Mouse (Mus musculus): ENCODE data around the gene Zc2hc1c. TPM values are rescaled to one million over a fixed set of nuclear protein-coding genes. Genes with fewer than 3 reads are reported as not detected.

Gene Zc2hc1c
- polyA plus RNA-seq (2014; fragmentation: Illumina TruSeq; extraction: RNeasy Lipid Tissue Mini Kit (QIAGEN cat#74804); ENCODE audit: low read depth, low replicate concordance): 0.70 TPM

DNA sequence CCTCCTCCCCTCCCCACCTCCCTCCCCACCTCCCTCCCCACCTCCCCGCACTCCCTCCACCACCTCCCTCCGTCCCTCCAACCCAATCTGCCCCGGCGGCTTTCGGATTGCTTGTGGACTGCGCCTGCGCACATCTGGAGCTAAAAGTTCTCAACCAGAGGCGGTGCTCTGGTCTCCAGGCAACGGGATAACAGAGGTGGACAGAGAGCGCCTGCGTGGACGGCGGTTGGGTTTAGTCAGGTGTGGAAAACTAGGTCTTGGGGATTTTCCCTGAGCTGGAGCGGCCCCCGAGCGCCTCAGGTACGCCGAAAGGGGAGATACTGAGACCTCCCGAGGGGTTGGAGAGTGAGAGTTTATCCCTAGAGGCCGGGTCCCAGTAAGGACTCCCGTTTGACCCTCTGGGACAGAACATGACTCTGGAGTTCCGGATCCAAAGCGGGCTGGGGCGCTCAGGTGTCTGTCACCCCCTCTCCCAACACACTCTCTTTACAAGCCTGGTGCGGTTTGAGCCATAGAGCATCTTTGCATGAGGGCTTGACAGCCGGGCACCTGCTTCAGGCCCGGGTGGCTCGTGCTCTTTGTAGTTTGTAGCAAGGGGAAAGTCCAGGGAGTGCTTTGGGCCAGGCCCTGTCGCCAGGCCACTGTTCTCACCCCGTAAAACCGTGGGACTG lies at the start of gene Zc2hc1c:
TSS of gene Zc2hc1c (plus strand) at position 106 of the 671 bp plus-strand sequence.

DNA sequence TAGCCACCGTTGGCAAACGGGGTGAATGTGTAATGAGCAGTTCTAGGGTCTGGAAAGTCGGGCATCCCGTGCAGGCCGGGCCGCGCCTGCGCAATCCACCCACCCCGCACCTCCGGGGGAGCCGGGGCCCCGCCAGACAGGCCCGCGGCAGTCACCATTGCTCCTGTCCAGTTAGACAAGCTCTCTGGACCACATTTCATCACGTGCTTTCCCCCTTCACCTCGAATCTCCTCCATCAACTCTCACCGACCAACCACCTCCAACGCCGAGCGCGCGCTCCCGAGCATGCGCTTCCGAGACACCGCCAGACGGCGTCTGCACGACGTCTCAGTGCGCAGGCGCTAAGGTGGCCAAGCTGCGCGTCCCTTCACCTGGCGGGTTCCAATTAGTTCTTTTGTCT lies 18.1 kb upstream of the Zc2hc1c start, which contains the start of gene Mlh3:
TSS of gene Mlh3 (minus strand) at position 281 of the 400 bp plus-strand sequence.

DNA sequence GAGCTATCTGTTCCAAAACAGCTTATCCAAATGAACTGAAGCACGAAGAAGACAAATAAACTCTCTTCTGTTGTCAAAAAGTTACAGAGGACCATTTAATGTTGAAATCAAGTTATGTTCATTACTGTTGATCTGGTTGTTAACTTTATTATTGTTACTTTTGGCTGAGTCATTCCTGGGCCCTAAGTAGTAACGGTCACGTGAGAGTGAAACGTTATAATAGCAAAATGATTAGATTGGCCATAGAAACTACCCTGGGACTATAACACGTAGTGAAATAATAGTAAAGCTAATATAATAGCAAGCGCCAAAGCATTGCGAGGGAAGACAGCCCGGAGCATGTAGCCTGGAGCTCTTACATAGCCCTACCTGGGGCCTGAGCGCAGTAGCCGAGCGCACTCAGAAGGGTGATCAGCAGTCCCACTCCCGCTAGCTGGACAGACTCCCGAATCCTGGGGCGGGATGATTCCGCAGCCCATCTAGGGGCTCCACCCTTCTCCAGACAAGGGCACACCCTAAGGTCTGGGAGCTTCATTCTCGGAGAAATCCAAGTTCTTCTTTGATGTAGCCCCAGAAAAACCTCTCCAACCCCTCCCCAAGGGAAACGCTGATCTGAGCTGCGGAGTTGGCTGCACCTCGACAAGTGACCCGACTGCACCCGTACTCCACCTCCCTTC lies 444 bp upstream of the Zc2hc1c start, which contains the start of gene Acyp1:
TSS of gene Acyp1 (minus strand) at position 630 of the 677 bp plus-strand sequence.

DNA sequence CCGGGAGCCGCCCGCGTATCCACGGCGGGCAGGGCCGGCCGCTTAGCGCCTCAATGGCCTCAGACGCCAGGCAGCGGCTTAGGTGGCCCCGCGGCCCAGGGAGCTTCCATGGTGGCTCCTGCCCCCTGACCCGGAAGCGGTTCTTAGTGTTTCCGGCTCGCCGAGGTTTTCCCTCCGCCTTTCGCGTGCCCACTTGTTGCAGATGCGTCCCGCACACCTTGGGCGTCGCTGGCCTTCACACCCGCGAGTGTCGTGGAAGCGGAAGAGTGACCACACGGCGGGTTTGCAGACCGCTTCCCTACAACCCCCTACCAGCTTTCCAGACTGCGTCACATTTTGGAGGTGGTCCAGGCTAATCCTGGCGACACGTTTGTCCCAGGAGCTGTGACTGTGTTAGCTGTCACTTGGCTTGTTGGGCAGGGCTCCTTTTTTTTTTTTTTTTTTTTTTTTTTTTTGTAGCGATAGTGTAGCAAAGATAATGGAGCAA lies 50.9 kb downstream of the Zc2hc1c start, which contains the start of gene Nek9:
TSS of gene Nek9 (minus strand) at position 120 of the 487 bp plus-strand sequence.

Other genes starting within 250 kb of the Zc2hc1c start
- 0.41 TPM for gene Prox2, start 177.8 kb upstream of the Zc2hc1c start, polyA plus RNA-seq (2014; fragmentation: Illumina TruSeq; extraction: RNeasy Lipid Tissue Mini Kit (QIAGEN cat#74804); ENCODE audit: low read depth, low replicate concordance)
- gene Dlst, start 177.8 kb upstream of the Zc2hc1c start, polyA plus RNA-seq (2014; fragmentation: Illumina TruSeq; extraction: RNeasy Lipid Tissue Mini Kit (QIAGEN cat#74804); ENCODE audit: low read depth, low replicate concordance): 291 TPM
- gene Rps6kl1, start 137.3 kb upstream of the Zc2hc1c start, polyA plus RNA-seq (2014; fragmentation: Illumina TruSeq; extraction: RNeasy Lipid Tissue Mini Kit (QIAGEN cat#74804); ENCODE audit: low read depth, low replicate concordance): not detected
- not detected for gene Pgf, start 110.8 kb upstream of the Zc2hc1c start, polyA plus RNA-seq (2014; fragmentation: Illumina TruSeq; extraction: RNeasy Lipid Tissue Mini Kit (QIAGEN cat#74804); ENCODE audit: low read depth, low replicate concordance)
- gene Eif2b2, start 69.1 kb upstream of the Zc2hc1c start, polyA plus RNA-seq (2014; fragmentation: Illumina TruSeq; extraction: RNeasy Lipid Tissue Mini Kit (QIAGEN cat#74804); ENCODE audit: low read depth, low replicate concordance): 4.0 TPM
- gene Mlh3, start 18.0 kb upstream of the Zc2hc1c start, polyA plus RNA-seq (2014; fragmentation: Illumina TruSeq; extraction: RNeasy Lipid Tissue Mini Kit (QIAGEN cat#74804); ENCODE audit: low read depth, low replicate concordance): 30.3 TPM
- 32.1 TPM for gene Acyp1, start 153 bp upstream of the Zc2hc1c start, polyA plus RNA-seq (2014; fragmentation: Illumina TruSeq; extraction: RNeasy Lipid Tissue Mini Kit (QIAGEN cat#74804); ENCODE audit: low read depth, low replicate concordance)
- 85.3 TPM for gene Nek9, start 50.8 kb downstream of the Zc2hc1c start, polyA plus RNA-seq (2014; fragmentation: Illumina TruSeq; extraction: RNeasy Lipid Tissue Mini Kit (QIAGEN cat#74804); ENCODE audit: low read depth, low replicate concordance)
- 518 TPM for gene Tmed10, start 86.3 kb downstream of the Zc2hc1c start, polyA plus RNA-seq (2014; fragmentation: Illumina TruSeq; extraction: RNeasy Lipid Tissue Mini Kit (QIAGEN cat#74804); ENCODE audit: low read depth, low replicate concordance)
- 41.4 TPM for gene Fos, start 185.3 kb downstream of the Zc2hc1c start, polyA plus RNA-seq (2014; fragmentation: Illumina TruSeq; extraction: RNeasy Lipid Tissue Mini Kit (QIAGEN cat#74804); ENCODE audit: low read depth, low replicate concordance)

Data from adrenal gland, adult 10 weeks (tissue).